Mouse (Mus musculus) MEL (cell line): ENCODE data around the gene Urb1. TPM values are rescaled to one million over a fixed set of nuclear protein-coding genes. Genes with fewer than 3 reads are reported as not detected.
A peak's percentile ranks its signal among the peaks of the same experiment; 100 is the strongest.

Experiments
- DNase-seq: peaks from one replicate; pipeline ENCODE4 v3.0.0; 2011; ENCODE audit warnings: low read depth, low spot score
- H3K27ac ChIP-seq: 2 replicates; pipeline ENCODE4 v1.5.1; 2012; ENCODE audit warnings: low read depth, mild to moderate bottlenecking, control low read depth, low read length, moderate library complexity; ENCODE audit not compliant: control insufficient read depth
- H3K27me3 ChIP-seq, 2 experiments: fragments of 150-350 bp in 1 of 2; sonication (generic) in 1 of 2; 2 replicates each; pipeline ENCODE4 v1.6.1; 2012; ENCODE audit warnings: low read length in 2 of 2, mild to moderate bottlenecking in 2 of 2, improper control_type of control experiment in 1 of 2, moderate library complexity in 1 of 2; ENCODE audit not compliant: insufficient read depth in 2 of 2, control insufficient read depth in 1 of 2
- H3K36me3 ChIP-seq, 2 experiments: 2 replicates each; pipeline ENCODE4 v1.6.1; 2012 to 2014; ENCODE audit warnings: low read length in 2 of 2, improper control_type of control experiment in 1 of 2, inconsistent platforms in 1 of 2, mild to moderate bottlenecking in 1 of 2; ENCODE audit not compliant: insufficient read depth in 2 of 2, control insufficient read depth in 1 of 2
- H3K4me1 ChIP-seq, 2 experiments: fragments of 150-350 bp in 1 of 2; sonication (generic) in 1 of 2; 2 replicates each; pipeline ENCODE4 v1.6.1; 2012; ENCODE audit warnings: low read length in 2 of 2, improper control_type of control experiment in 1 of 2, mild to moderate bottlenecking in 1 of 2; ENCODE audit not compliant: insufficient read depth in 2 of 2, control insufficient read depth in 1 of 2
- H3K4me3 ChIP-seq, 2 experiments: fragments of 150-350 bp in 1 of 2; sonication (generic) in 1 of 2; 2 replicates each; pipeline ENCODE4 v1.5.1; 2012; ENCODE audit warnings: low read depth in 2 of 2, low read length in 2 of 2, mild to moderate bottlenecking in 2 of 2, moderate library complexity in 2 of 2, control low read depth in 1 of 2, improper control_type of control experiment in 1 of 2; ENCODE audit not compliant: control insufficient read depth in 1 of 2, insufficient read depth in 1 of 2
- H3K79me2 ChIP-seq: 2 replicates; pipeline ENCODE4 v1.6.1; 2012; ENCODE audit warnings: mild to moderate bottlenecking, low read length, moderate library complexity; ENCODE audit not compliant: control insufficient read depth, poor library complexity, insufficient read depth
- H3K9ac ChIP-seq: 2 replicates; pipeline ENCODE4 v1.6.1; 2012; ENCODE audit warnings: low read depth, mild to moderate bottlenecking, control low read depth, low read length, moderate library complexity; ENCODE audit not compliant: control insufficient read depth, poor library complexity, severe bottlenecking
- H3K9me3 ChIP-seq: fragments of 150-350 bp; sonication (generic); replicated peaks from 2 replicates; pipeline ENCODE4 v1.6.1; 2012; ENCODE audit warnings: mild to moderate bottlenecking, low read length, improper control_type of control experiment, moderate library complexity; ENCODE audit not compliant: insufficient read depth
- BHLHE40 ChIP-seq: IDR thresholded peaks from 2 replicates; pipeline ENCODE4 v1.6.1; 2012; ENCODE audit warnings: low read depth, mild to moderate bottlenecking, inconsistent platforms, low read length, improper control_type of control experiment, borderline replicate concordance
- CTCF ChIP-seq, 3 experiments: IDR thresholded peaks in 2 of 3; conservative IDR thresholded peaks in 1 of 3; 2 replicates each; pipeline ENCODE4 v1.5.1; 2011 to 2012; ENCODE audit warnings: low read length in 3 of 3, low read depth in 2 of 3, mild to moderate bottlenecking in 2 of 3, improper control_type of control experiment in 1 of 3, inconsistent platforms in 1 of 3, mixed read lengths in 1 of 3, moderate library complexity in 1 of 3; ENCODE audit not compliant: control insufficient read depth in 1 of 3, insufficient read depth in 1 of 3, poor library complexity in 1 of 3, severe bottlenecking in 1 of 3
- ELF1 ChIP-seq: IDR thresholded peaks from 2 replicates; pipeline ENCODE4 v1.6.1; 2014; ENCODE audit warnings: low read depth, mild to moderate bottlenecking, inconsistent platforms, low read length, improper control_type of control experiment, moderate library complexity
- EP300 ChIP-seq, 2 experiments: IDR thresholded peaks; 2 replicates each; pipeline ENCODE4 v1.6.1; 2011; ENCODE audit warnings: improper control_type of control experiment in 2 of 2, low read length in 2 of 2, low read depth in 1 of 2, mild to moderate bottlenecking in 1 of 2
- GABPA ChIP-seq: IDR thresholded peaks from 2 replicates; pipeline ENCODE4 v1.6.1; 2012; ENCODE audit warnings: low read depth, mild to moderate bottlenecking, inconsistent platforms, low read length, improper control_type of control experiment, moderate library complexity
- GATA1 ChIP-seq: IDR thresholded peaks from 2 replicates; pipeline ENCODE4 v1.6.1; 2011; ENCODE audit warnings: low read depth, low read length, improper control_type of control experiment
- HCFC1 ChIP-seq: IDR thresholded peaks from 2 replicates; pipeline ENCODE4 v1.6.1; 2012; ENCODE audit warnings: low read depth, mild to moderate bottlenecking, inconsistent platforms, low read length, improper control_type of control experiment, moderate library complexity
- KAT2A ChIP-seq: conservative IDR thresholded peaks from 2 replicates; pipeline ENCODE4 v1.6.1; 2012; ENCODE audit warnings: low read depth, low read length, improper control_type of control experiment, inconsistent platforms
- MXI1 ChIP-seq: IDR thresholded peaks from 2 replicates; pipeline ENCODE4 v1.6.1; 2011; ENCODE audit warnings: mild to moderate bottlenecking, low read depth, low read length, improper control_type of control experiment
- MYC ChIP-seq: IDR thresholded peaks from 2 replicates; pipeline ENCODE4 v1.6.1; 2011; ENCODE audit warnings: low read depth, mild to moderate bottlenecking, low read length, improper control_type of control experiment, moderate library complexity
- POLR2AphosphoS2 ChIP-seq: IDR thresholded peaks from 2 replicates; pipeline ENCODE4 v1.6.1; 2011; ENCODE audit warnings: low read length, improper control_type of control experiment
- TAL1 ChIP-seq: IDR thresholded peaks from 2 replicates; pipeline ENCODE4 v1.6.1; 2012; ENCODE audit warnings: mild to moderate bottlenecking, inconsistent platforms, low read length, moderate library complexity, mixed read lengths
- TCF12 ChIP-seq: IDR thresholded peaks from 2 replicates; pipeline ENCODE4 v1.6.1; 2014; ENCODE audit warnings: low read depth, mild to moderate bottlenecking, inconsistent platforms, low read length, improper control_type of control experiment, moderate library complexity
- UBTF ChIP-seq: IDR thresholded peaks from 2 replicates; pipeline ENCODE4 v1.6.1; 2012; ENCODE audit warnings: low read depth, mild to moderate bottlenecking, inconsistent platforms, low read length, improper control_type of control experiment, moderate library complexity, borderline replicate concordance; ENCODE audit not compliant: insufficient read depth
- ZC3H11A ChIP-seq: IDR thresholded peaks from 2 replicates; pipeline ENCODE4 v1.6.1; 2012; ENCODE audit warnings: low read depth, mild to moderate bottlenecking, inconsistent platforms, low read length, improper control_type of control experiment
- ZKSCAN1 ChIP-seq: IDR thresholded peaks from 2 replicates; pipeline ENCODE4 v1.6.1; 2012; ENCODE audit warnings: low read depth, mild to moderate bottlenecking, inconsistent platforms, low read length, improper control_type of control experiment, moderate library complexity
- polyA plus RNA-seq, 2 experiments: library from polyadenylated mRNA; stranded (reverse) in 1 of 2; unstranded in 1 of 2; fragments of >175 nt in 1 of 2; fragments of >200 nt in 1 of 2; gene quantifications; 2 replicates each; pipeline versions ENCODE4 v1.2.1 to v1.2.4; 2012; ENCODE audit warnings: low replicate concordance in 2 of 2, low read depth in 1 of 2; ENCODE audit not compliant: insufficient read length in 2 of 2, insufficient read depth in 1 of 2, missing spikeins in 1 of 2
- total RNA-seq: library from RNA; depleted of rRNA; stranded (reverse); fragments of 300-350 nt; gene quantifications from 2 replicates; pipeline ENCODE4 v1.2.3, GENCODE M21; 2012

The Urb1 gene
- total and polyA plus RNA-seq, 3 experiments, result 26.2 to 36.7 (median 35.3) TPM

DNA sequence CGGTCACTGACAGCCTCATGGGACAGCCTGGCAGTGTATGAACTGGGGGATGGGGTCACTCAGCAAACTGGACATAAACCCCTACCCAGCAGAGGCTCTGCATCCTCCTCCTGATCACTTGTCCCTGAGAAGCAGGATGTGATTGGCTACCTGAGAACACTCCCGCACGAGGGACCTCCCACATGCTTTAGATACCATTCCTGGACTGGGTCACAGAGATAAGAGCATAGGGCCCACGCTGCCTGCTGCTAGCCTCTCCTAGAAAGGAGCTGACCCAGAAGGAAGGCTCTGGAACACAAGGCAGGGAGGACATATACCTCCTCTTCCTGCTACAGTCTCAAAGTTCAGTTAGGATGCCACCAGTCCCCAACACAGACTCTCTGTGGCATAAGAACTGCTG, 49.7 kb downstream of the Urb1 start:
- Histone ChIP-seq H3K4me3 (no peak overlapping the region), H3K36me3 (peaks cover 6% of the 10 kb centered on the region in 2 experiments), H3K4me1 (peaks cover 0 to 3% of the 10 kb centered on the region in 2 experiments; a peak in 2 of 4 replicates)

GRCm38 (mm10) chr16:90759335-90759734, 50.9 kb downstream of the Urb1 start:
- peak; percentile 33 for DNase-seq
- Histone ChIP-seq H3K27ac (no peak overlapping the region), H3K9ac (no peak overlapping the region), H3K4me1 (peaks cover 0 to 3% of the 10 kb centered on the region in 2 experiments; a peak in 2 of 4 replicates), H3K36me3 (peaks cover 6 to 8% of the 10 kb centered on the region in 2 experiments), H3K9me3 (no peaks in the 10 kb centered on the region), H3K79me2 (no peaks in the 10 kb centered on the region), H3K27me3 (no peaks in the 10 kb centered on the region), H3K4me3 (no peak overlapping the region)
- TF ChIP-seq POLR2AphosphoS2 (no peak), MXI1 (no peak)

More for the DNA sequence above, 49.7 kb downstream of the Urb1 start:
- Histone ChIP-seq H3K9me3 (no peaks in the 10 kb centered on the region), H3K27me3 (no peaks in the 10 kb centered on the region), H3K27ac (no peak overlapping the region), H3K9ac (no peak overlapping the region), H3K79me2 (no peaks in the 10 kb centered on the region)
- peak; percentile 68 for DNase-seq
- TF ChIP-seq ELF1 (no peak), UBTF (no peak), TAL1 (peak; percentile 61), BHLHE40 (no peak), GABPA (no peak), HCFC1 (no peak), EP300 (IDR thresholded peaks at IDR 0.05; ENCODE audit: low read depth in 1 of 2, low read length in 2 of 2) (no peak), CTCF (IDR thresholded peaks at IDR 0.05 in 2 of 3, conservative IDR thresholded peaks at IDR 0.05 in 1 of 3; ENCODE audit: control insufficient read depth in 1 of 3, insufficient read depth in 1 of 3, low read depth in 2 of 3, low read length in 3 of 3, poor library complexity in 1 of 3, severe bottlenecking in 1 of 3) (no peak), TCF12 (no peak), ZC3H11A (no peak), ZKSCAN1 (no peak), KAT2A (no peak), MYC (no peak), GATA1 (peak; percentile 59)
